Mouse (Mus musculus) ovary, postnatal 36 days (tissue): ENCODE measurements at regions not wholly inside any gene's neighbourhood (a gene's known extent, or its start where the extent isn't known, plus 50 kb on each side); places are given as distances from the start of the nearest gene placed in this dataset.

Experiments used
- DNase-seq: peaks from one replicate; pipeline ENCODE4 v3.0.0; 2022; ENCODE audit warnings: low spot score, mixed read lengths

DNA sequence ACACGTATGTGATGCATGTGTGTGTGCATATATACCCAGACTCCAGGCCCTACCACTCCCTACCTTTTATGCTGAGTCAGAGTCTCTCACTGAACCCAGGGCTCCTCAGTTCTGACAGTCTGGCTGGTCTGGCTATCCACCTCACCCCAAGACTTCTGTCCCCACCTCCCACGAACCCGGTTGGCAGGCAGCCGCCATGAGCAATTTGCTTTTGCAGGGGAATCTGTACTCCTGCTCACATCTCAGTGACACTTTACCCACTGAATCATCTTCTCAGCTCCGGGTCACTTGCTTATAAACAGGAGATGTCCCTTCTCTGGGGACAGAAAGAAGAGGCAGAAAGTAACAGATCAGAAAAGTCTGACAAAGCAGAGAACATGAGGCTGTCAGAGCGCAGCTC is 193.0 kb downstream of the Cdc5l start:
- DNase-seq: no peak

DNA sequence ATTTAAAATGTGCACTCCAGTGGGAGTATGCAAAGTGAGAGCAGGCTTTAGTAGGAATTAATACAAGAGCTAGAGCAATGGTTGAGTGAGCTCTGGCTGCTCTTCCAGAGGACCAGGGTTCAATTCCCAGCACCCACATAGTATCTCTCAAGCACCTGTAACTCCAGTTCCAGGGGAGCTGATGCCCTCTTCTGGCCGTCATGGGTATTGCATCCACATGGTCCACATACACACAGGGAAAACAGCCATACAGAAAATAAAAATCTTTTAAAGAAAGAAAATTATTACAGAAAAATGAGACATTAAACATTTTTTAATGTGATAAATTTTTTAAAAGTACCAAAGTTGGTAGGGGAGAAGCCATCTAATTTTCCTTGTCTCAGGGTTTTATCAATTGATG is 196.3 kb downstream of the Cdc5l start:
- DNase-seq: no peak

DNA sequence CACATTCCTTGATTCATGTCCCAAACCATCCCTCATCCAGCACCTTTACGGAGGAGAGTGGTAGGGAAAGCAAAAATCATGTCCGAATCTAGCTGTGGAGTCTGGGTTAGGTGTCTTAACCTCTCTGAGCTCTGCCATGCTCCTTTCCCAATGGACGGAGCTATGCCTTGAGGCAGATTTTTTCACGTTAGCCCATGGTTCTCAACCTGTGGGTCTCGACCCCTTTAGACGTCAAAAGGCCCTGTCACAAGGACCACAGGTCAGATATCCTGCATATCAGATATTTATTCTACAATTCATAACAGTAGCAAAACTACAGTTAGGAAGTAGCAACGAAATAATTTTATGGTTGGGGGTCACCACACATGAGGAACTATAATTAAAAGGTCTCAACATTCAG is 198.1 kb downstream of the Cdc5l start:
- no peak for DNase-seq

DNA sequence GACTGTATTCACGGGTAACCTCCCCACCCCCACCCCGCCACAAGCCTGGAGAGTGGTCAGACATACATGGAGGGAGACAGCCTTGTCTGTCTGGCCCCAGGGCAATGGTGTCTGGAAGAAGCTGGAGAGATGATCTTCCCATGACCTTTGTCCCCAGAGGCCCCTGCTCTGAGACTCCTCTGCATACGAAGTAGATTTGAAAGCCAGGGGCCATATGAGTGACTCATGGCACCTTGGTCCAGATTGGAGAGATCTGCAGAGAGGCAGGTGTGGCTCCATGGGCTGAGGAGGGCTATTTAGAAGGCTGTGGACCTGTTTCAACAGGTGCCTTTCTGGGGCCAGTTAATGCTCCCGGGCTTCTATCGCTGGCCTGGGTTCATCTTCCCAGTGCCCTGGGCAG is 200.7 kb downstream of the Cdc5l start:
- DNase-seq: no peak

DNA sequence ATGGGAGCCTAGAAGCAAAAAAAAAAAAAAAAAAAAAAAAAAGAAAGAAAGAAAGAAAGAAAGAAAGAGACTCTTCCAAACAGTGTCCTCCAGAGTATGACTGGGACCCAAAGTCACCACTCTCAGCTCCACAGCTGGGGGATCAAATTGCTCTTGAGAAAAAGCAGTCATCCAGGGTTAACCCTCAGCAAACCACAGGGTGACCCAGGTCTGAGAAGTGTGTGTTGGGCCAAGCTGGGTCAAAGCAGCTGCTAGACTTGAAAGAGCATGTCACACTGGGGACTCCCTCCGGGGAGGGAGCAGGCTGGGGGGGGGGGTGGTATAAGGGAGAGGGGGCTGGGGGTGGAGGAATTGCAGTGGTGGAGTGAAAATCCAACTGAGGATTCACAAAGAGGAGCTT is 206.3 kb downstream of the Cdc5l start:
- no peak for DNase-seq

DNA sequence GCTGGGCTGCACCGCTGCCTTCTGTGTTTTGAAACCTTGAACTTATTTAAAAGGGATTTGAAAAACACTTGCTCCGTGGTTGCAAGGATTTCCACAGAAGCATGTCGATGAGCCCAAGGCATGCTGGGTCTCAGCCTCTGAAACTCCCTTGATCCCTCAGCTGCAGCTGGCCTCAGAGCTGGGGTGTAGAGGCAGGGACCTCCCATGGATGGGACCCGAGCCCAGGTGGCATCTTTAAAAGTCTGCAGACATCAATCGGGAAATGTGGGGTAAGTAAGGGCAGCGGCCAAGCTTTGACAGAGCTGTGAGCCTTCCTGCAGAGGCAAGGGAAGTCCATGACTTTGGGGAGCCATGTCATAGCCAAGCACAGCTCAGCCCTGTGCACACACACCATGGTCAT is 207.1 kb downstream of the Cdc5l start:
- no peak for DNase-seq

DNA sequence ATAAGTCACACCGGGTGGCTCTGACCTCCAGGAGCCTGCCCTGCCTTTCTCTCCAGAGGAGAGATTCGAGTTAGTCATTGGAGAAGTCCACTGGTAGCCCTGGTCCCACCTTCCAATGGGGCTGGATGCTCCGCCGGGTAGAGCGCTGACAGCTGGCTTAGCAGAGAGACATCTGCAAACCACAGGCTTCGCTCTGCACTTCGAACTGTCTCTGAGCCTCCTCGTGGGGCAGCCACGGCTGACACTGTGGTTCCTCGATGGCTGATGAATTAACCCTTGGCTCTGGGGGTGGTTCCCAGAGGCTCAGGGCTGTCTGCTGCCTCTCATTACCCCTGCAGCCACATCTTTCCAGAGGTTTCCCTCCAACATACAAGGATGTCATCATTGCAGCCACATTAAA is 211.9 kb downstream of the Cdc5l start:
- DNase-seq: no peak

DNA sequence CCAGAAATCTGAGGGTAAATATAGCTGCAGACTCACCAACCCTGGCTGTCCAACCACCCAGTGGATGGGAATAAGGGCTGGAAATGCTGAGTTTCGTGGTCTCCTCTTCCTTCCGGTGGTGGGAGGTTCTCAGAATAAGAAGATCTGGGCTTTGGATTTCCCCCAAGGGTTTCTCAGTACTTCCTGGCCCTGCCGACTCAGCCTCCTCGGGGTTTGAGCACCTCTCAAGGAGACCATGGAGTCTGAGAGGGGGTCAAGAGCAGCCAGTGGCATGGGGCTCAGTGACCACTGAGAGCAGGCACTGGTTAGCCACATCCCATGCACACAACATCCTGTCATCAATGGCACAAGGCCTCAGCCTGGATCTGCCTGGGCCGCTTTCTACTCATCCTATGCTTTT is 216.4 kb downstream of the Cdc5l start:
- no peak for DNase-seq

DNA sequence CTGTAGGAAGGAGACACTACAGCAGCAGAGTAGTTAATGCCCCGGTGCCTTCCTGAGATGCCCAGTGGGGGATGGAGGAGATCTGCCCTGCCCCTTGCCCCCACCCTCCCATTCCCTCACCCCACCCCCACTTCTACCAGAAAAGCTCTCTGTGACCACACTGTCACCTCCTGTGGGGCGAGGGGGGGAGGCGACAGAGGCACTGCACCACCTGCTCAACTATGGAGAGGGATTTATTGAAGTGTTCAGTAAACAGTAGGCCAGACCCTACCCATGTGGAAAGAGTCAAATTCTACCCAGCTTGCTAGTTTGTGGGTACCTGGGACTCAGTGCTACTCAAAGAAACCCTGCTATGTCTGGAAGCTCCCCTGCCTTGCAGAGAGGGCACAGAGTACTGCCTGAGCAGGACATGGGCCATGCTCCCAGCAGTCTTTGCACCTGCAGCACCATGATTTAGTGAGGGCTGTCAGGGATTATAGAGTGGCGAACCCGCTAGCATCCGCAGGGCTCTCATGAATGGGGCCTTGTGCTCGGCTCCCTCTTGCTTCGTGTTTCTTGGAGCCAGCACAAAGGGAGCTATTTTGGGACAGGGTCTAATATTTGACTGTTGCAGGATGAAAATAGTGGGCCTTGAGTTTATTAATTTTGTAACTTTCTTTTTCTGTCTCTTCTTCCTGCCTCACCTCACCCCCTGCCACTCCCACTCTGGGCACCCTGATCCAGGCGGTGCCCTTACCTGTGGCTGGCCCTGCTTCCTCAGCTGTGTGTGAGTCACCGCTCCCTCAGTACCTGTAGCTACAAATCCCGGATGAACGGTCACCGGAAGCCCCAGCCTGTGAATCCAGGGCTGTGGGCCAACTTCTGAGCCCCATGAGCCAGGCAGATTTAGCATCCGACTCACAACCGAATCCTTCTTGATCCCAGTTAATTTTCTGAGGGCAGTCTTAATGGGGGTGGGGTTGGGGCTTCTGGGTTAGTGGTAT is 218.2 kb downstream of the Cdc5l start:
- DNase-seq: no peak

DNA sequence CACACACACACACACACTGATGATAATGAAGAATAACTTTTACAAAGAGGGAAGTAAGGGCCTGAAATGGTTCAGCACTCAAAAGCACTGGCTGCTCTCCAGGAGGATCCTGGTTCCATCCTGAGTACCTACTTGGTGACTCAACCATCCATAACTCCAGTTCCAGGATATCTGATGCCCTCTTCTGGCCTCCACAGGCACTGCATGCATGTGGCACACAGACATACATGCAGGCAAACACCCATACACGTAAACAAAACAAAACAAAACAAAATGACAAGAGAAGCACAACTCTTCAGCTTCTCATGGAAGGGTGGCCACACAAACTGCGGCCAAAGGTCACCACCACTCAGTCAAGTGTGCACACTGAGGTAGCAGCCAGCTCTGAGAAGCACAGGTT is 222.6 kb downstream of the Cdc5l start:
- no peak for DNase-seq

DNA sequence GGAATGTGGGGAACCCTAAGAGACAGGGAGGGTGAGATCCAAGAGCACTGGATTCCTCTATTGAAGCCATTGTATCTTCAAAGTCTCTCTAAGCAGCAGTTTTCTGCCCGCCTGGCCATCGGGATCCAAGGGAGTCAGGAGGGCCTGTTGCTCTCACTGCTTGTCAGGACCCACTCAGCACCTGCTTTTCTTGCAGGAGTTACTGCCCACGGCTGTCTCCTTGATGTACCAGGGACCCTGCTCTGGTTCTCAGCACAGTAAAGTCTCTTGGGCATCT is 224.2 kb downstream of the Cdc5l start:
- DNase-seq: no peak

DNA sequence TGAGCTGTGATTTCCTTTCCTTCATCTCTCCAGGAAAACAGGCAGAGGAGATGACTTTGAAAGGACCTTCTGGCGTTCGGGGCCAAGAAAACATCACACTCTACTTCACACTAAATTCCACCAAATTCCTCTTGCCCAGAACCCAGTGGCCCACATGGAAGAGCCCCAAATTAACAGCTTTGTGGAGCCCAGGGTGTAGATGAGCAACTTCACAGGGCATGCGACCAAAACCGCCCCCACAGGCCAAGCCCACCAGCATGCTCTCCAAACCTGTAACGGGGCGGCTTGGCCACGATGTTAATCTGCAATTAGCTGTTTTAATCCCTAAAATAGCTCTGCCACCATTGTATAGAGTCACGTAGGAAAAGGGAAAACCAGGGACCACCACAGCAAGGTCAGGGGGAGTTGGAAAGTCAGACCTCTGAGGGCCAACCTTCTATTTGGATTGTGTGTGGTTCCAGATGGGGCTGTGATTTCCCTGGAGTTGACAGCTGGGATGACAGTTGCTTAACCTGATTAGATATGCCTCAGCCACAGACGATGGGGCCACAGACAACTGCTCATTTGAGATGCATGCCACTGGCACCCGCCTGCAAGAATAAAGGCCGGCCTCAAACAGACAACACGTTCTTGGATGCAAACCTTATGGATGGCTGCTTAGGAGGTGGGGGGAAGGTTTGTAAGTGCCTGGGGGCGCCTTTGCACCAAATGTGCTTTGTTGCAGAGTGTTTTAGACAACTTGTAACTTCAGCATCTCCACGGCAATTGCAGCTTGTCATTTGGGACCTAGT is 224.7 kb downstream of the Cdc5l start:
- no peak for DNase-seq

DNA sequence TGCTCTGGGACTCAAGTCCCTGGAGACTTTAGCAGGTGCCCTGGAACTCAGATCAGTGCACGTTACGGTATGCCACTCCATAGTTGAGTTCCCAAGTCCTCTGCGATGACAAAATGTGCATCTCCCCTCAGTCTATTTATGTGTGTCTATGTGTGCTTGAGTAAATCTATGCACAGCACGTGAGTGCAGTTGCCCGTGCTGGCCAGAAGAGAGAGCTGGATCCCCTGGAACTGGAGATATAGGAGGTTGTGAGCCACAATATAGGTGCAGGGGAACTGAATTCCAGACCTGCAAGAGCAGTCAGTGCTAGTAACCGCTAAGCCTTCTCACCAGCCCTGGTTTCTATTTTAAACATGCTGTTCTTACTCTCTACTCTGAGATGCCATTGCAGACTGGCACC is 237.8 kb downstream of the Cdc5l start:
- DNase-seq: no peak

DNA sequence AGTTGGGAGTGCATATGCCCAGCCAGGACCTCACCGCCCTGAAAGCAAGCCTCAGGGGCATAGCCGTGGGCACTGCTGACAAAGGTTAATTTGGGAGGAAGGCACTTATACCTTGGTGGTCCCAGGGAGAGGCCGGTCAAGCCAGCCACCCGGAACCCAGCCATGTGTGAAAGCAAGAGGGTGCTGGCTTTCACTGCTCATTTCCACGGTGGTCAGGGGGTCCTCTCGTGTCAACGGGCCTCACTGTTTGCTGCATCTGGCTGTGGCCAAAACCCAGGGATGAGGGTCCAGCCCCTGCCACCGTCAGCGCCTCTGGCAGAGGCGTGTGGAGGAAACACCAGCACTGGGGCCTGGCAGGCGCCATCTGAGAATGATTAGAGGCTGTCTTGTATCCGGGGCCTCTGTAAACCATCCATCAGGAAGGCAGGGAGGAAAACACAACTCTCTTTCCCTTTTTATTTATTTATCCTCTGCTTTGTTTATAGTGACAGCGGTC is 238.7 kb downstream of the Cdc5l start:
- no peak for DNase-seq

DNA sequence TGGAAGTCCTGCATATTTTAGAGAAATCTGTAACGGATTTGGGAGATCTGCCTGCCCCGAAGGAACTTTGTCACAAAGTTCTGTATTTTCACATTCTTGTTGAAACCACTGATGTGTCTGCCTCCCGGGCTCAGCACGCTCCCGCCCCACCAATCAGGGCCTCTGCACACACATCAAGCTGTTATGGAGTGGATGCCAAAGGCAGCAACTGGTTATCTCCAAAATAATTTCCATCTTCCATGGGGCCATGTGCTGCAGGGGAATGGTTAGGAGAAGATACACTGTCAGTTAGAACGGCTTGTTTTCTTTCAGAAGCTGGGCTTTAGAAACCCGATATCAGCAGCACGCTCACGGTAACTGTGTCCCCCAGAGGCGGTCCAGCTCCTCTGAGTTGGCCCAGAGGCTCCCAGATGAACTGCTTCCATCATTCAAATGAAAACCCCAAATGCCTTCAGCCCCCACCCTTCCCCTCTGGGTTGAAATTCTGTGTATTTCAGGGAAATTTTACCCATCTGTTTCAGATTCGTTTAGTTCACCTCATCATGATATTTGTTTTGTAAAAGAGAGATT is 240.0 kb downstream of the Cdc5l start:
- DNase-seq: no peak

DNA sequence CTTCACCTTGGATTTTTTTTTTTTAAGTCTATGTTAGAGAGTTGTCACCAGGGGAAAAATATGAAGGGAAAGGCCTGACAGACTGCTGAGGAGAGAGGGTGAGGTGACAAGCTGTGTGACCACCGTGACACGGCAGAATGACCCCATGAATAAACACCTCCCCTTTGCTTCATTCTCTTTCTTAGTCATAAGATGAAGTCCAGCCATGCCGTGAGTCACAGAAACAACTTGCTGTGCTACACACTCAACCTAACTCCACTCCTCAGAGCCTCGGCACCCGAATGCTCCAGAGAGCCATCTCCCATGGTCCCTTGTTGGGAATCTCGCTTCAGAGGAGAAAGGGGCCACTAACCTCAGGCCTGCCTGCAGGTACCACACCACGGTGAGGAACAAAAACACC is 246.1 kb downstream of the Cdc5l start:
- no peak for DNase-seq

DNA sequence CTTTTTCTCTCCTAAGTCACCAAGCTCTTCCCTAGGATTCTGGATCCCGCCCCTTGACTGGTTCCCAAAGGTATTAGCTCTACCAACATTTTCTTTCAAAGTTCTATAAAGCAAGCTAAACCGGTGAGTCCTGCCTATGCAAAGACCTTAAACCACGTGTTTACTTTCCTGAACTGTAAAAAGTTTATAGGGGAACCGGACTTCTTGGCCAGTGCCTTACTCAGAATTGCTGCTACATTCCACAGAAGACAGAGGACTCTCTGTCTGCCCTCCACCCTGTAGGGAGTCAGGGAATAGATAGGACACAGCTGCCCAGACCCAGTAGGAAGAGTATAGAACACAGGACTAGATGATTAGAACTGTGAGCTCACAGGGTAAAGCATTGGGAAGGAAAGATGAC is 257.2 kb downstream of the Cdc5l start:
- no peak for DNase-seq

DNA sequence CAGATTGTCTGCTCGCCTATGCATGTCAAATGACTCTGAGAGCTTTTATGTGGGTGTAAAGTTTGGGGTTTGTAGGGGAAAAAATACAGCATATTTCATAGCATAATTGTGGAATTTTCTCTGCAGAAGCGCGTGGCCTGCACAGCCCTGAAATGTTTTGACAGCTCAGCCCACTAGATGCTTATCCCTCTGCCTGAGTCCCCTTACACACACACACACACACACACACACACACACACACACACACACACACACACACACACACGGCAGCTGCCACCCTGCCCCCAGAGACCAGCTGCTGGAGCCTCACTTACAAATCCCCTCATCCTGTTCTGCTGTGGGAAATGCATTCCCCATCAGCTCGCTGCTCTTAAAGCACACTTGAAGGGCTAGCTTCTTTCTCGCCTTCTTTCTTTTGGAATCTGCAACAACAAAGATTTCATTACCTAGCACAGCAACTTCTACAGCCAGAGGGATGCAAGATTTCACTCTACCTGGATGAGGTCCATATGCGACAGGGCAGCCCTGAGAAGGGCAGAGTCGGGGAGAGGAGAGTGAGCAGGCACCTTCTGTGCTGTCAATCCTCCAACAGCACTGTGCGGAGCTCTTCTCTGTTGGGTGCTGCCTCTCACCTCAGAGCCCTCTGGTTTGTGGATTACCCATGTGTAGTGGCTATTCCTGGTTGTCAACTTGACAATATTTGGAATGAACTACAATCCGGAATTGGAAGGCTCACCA is 264.1 kb downstream of the Cdc5l start:
- DNase-seq: no peak
